ENCODE assay signal across 13 mouse cellular contexts in the genomic region with DNA sequence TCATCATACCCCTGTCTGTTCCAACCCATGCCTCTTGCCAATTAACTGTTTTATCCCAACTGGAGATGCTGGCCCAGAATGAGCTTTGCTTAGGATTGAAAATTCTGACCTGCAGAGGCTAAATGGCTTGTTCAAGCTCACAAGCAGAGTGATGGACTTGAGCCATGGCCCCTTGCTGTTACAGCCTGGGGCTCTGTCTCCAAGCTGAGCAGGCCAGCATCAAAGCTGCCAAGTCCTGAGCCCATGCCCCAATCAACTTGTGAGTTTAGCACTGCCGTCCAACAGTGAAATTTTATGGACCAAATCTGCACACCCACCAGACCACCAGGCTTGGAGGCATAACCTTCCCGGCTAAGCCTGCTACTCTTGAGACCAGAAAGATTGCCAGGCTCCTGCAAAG.
DNase-seq lines count a peak whose midpoint lies in the region; ATAC-seq and TF ChIP-seq lines count a peak whose summit lies in the region.
"Had no signal": no experiment of that assay in that cellular context is flagged by ENCODE, and none has a peak within 500 bp of the region (broad histone marks: within the 10 kb centered on the region; RNA-seq: fewer than 3 reads in every experiment).

No protein-coding gene starts in this region.

- H3K36me3 ChIP-seq in forebrain, embryonic 11.5 days (ENCODE audit: control insufficient read depth, insufficient read depth, low read length): no peaks in the 10 kb centered on the region; the same call in 1 of the 2 replicates
- peaks cover 51% of the 10 kb centered on the region for H3K36me3 ChIP-seq in forebrain, embryonic 10.5 days (replicated peaks)
- H3K36me3 ChIP-seq in forebrain, postnatal 0 days (ENCODE audit: insufficient read depth): no peaks in the 10 kb centered on the region
- peaks cover 12% of the 10 kb centered on the region; the same call in 1 of the 2 replicates for H3K36me3 ChIP-seq in midbrain, embryonic 13.5 days
- H3K36me3 ChIP-seq: liver, embryonic 13.5 days had no signal

- no peak overlapping the region for H3K9ac ChIP-seq in forebrain, embryonic 11.5 days (ENCODE audit: low read length)
- H3K9ac ChIP-seq in forebrain, postnatal 0 days: no peak overlapping the region
- peak overlapping the region; percentile 52 for H3K9ac ChIP-seq in midbrain, embryonic 13.5 days (replicated peaks)
- H3K9ac ChIP-seq: liver, embryonic 13.5 days had no signal

- no peaks in the 10 kb centered on the region for H3K9me3 ChIP-seq in forebrain, embryonic 11.5 days (ENCODE audit: control insufficient read depth, low read length)
- H3K9me3 ChIP-seq in forebrain, embryonic 10.5 days: no peaks in the 10 kb centered on the region
- no peaks in the 10 kb centered on the region for H3K9me3 ChIP-seq in forebrain, postnatal 0 days (ENCODE audit: low read length)
- no peaks in the 10 kb centered on the region for H3K9me3 ChIP-seq in midbrain, embryonic 13.5 days
- H3K9me3 ChIP-seq: liver, embryonic 13.5 days had no signal

- WGBS in forebrain, embryonic 11.5 days: 36% methylated on average over 2 of the region's 2 CpGs
- 50% methylated on average over 2 of the region's 2 CpGs for WGBS in forebrain, embryonic 10.5 days
- 17% methylated on average over 2 of the region's 2 CpGs for WGBS in forebrain, postnatal 0 days
- 21% methylated on average over 2 of the region's 2 CpGs for WGBS in midbrain, embryonic 13.5 days

- no peak overlapping the region for H3K27ac ChIP-seq in forebrain, embryonic 11.5 days (ENCODE audit: low read depth, low read length)
- H3K27ac ChIP-seq in forebrain, embryonic 10.5 days: no peak overlapping the region
- no peak overlapping the region for H3K27ac ChIP-seq in forebrain, postnatal 0 days (ENCODE audit: low read depth, low read length)
- H3K27ac ChIP-seq in midbrain, embryonic 13.5 days: peak overlapping the region; percentile 37; the same call in 1 of the 2 replicates
- H3K27ac ChIP-seq: liver, embryonic 13.5 days had no signal

- H3K4me1 ChIP-seq in forebrain, embryonic 11.5 days (replicated peaks; ENCODE audit: control insufficient read depth, insufficient read depth, low read length): peaks cover 41% of the 10 kb centered on the region
- H3K4me1 ChIP-seq in forebrain, embryonic 10.5 days: peaks cover 98% of the 10 kb centered on the region
- H3K4me1 ChIP-seq in forebrain, postnatal 0 days (ENCODE audit: insufficient read depth): peaks cover 19% of the 10 kb centered on the region; the same call in 1 of the 2 replicates
- H3K4me1 ChIP-seq in midbrain, embryonic 13.5 days (replicated peaks): peaks cover 89% of the 10 kb centered on the region
- H3K4me1 ChIP-seq: liver, embryonic 13.5 days had no signal

- peak overlapping the region; percentile 28; the same call in 1 of the 2 replicates for H3K4me2 ChIP-seq in forebrain, embryonic 11.5 days (ENCODE audit: low read depth, low read length, severe bottlenecking)
- H3K4me2 ChIP-seq in forebrain, postnatal 0 days (ENCODE audit: low read depth): peak overlapping the region; percentile 42
- peak overlapping the region; percentile 60 for H3K4me2 ChIP-seq in midbrain, embryonic 13.5 days (replicated peaks)
- H3K4me2 ChIP-seq: liver, embryonic 13.5 days had no signal

- no peaks in the 10 kb centered on the region for H3K27me3 ChIP-seq in forebrain, embryonic 11.5 days (ENCODE audit: control insufficient read depth, insufficient read depth, low read length)
- peaks cover 33% of the 10 kb centered on the region for H3K27me3 ChIP-seq in forebrain, embryonic 10.5 days (ENCODE audit: poor library complexity, severe bottlenecking)
- no peaks in the 10 kb centered on the region for H3K27me3 ChIP-seq in forebrain, postnatal 0 days (ENCODE audit: insufficient read depth, low read length)
- H3K27me3 ChIP-seq in midbrain, embryonic 13.5 days: no peaks in the 10 kb centered on the region

- no peak for TF ChIP-seq CTCF in forebrain, postnatal 0 days (IDR thresholded peaks at IDR 0.05; ENCODE audit: low read depth)

- no peak for ATAC-seq in forebrain, embryonic 11.5 days (replicated peaks; ENCODE audit: low FRiP score)
- no peak for ATAC-seq in forebrain, postnatal 0 days
- no peak for ATAC-seq in midbrain, embryonic 13.5 days
- ATAC-seq: activated CD4-positive, CD25-positive, alpha-beta regulatory T cell, adult 4 months had no signal

- no peak overlapping the region for H3K4me3 ChIP-seq in forebrain, embryonic 11.5 days (ENCODE audit: low read depth, low read length)
- no peak overlapping the region for H3K4me3 ChIP-seq in forebrain, embryonic 10.5 days
- no peak overlapping the region for H3K4me3 ChIP-seq in forebrain, postnatal 0 days (ENCODE audit: low read depth, low read length)
- H3K4me3 ChIP-seq in midbrain, embryonic 13.5 days (replicated peaks): peak overlapping the region; percentile 37
- H3K4me3 ChIP-seq: liver, embryonic 13.5 days had no signal

- DNase-seq in forebrain, embryonic 11.5 days (ENCODE audit: low spot score): no peak
- DNase-seq in forebrain, embryonic 10.5 days (ENCODE audit: extremely low spot score, low spot score): no peak
- peak; percentile 50 for DNase-seq in cerebellum, adult 9-10 months
- DNase-seq in forebrain, postnatal 0 days: peak; percentile 54
- no peak for DNase-seq in kidney, postnatal 10 days
- DNase-seq in thymus, adult 18-20 months: no peak
- DNase-seq in frontal cortex, adult 2 months (ENCODE audit: extremely low spot score in 1 of 2, low spot score in 1 of 2): no peak
- DNase-seq: gastrocnemius, postnatal 25 days; kidney, adult 9 months; liver, embryonic 13.5 days; thymus, adult 2 months had no signal

Comparison
In these comparisons a context has a peak if more than half of its experiments do, and no peak if none do; other contexts are left out.
1. DNase-seq: peak in cerebellum, adult 9-10 months (single experiment) and forebrain, postnatal 0 days (single experiment); none in forebrain, embryonic 11.5 days (single experiment), forebrain, embryonic 10.5 days (single experiment), kidney, postnatal 10 days (single experiment), thymus, adult 18-20 months (0 of 2) and frontal cortex, adult 2 months (0 of 2).
2. Peak in every context shown above with its lines, with median percentiles within 50 percentile points of each other: H3K4me2 ChIP-seq.